Mouse (Mus musculus) spleen, adult 2 months (tissue): ENCODE data around the gene Sec63. TPM values are rescaled to one million over a fixed set of nuclear protein-coding genes. Genes with fewer than 3 reads are reported as not detected.

ENCODE experiments used
- DNase-seq, 2 experiments: peaks; one replicate each; pipeline versions ENCODE4 v3.0.0 to v3.0.0-alpha.2; 2012 to 2021; ENCODE audit warnings: low spot score in 2 of 2, low read depth in 1 of 2
- H3K27ac ChIP-seq: fragments of 200-500 bp; 2 replicates; pipeline ENCODE4 v1.5.1; 2012; ENCODE audit warnings: low read length, inconsistent platforms; ENCODE audit not compliant: insufficient read depth
- H3K27me3 ChIP-seq: fragments of 200-500 bp; 2 replicates; pipeline ENCODE4 v1.6.1; 2012; ENCODE audit warnings: mild to moderate bottlenecking, moderate library complexity, low read length, inconsistent platforms; ENCODE audit not compliant: control insufficient read depth, insufficient read depth
- H3K36me3 ChIP-seq: fragments of 200-500 bp; 2 replicates; pipeline ENCODE4 v1.6.1; 2012; ENCODE audit warnings: mild to moderate bottlenecking, low read length, inconsistent platforms; ENCODE audit not compliant: control insufficient read depth, insufficient read depth
- H3K4me1 ChIP-seq: fragments of 200-500 bp; 2 replicates; pipeline ENCODE4 v1.6.1; 2011; ENCODE audit warnings: inconsistent platforms; ENCODE audit not compliant: control insufficient read depth, insufficient read depth, insufficient read length
- H3K4me3 ChIP-seq: fragments of 200-500 bp; 2 replicates; pipeline ENCODE4 v1.5.1; 2011; ENCODE audit warnings: mild to moderate bottlenecking, inconsistent platforms; ENCODE audit not compliant: insufficient read depth, insufficient read length; ENCODE audit errors: extremely low read depth
- CTCF ChIP-seq: fragments of 200-500 bp; IDR thresholded peaks from 2 replicates; pipeline ENCODE4 v1.5.1; 2011; ENCODE audit warnings: mild to moderate bottlenecking, inconsistent platforms; ENCODE audit not compliant: insufficient read depth, insufficient read length, insufficient replicate concordance; ENCODE audit errors: extremely low read depth
- POLR2A ChIP-seq: fragments of 200-500 bp; IDR thresholded peaks from 2 replicates; pipeline ENCODE4 v1.6.1; 2011; ENCODE audit warnings: low read depth, low read length, inconsistent platforms
- WGBS: fragments of 180-500 bp; shearing (Covaris S2); methylation state at CpG from one replicate; pipeline ENCODE4 v1.1.7; 2018; 5-methylcytosine and 5-hydroxymethylcytosine counted together
- polyA plus RNA-seq: library from polyadenylated mRNA; depleted of rRNA; stranded (reverse); fragments of >200 nt; gene quantifications from 2 replicates; pipeline ENCODE4 v1.2.3, GENCODE M21; 2012

The Sec63 gene
- polyA plus RNA-seq, 1 experiment, result 4.7 TPM

DNA sequence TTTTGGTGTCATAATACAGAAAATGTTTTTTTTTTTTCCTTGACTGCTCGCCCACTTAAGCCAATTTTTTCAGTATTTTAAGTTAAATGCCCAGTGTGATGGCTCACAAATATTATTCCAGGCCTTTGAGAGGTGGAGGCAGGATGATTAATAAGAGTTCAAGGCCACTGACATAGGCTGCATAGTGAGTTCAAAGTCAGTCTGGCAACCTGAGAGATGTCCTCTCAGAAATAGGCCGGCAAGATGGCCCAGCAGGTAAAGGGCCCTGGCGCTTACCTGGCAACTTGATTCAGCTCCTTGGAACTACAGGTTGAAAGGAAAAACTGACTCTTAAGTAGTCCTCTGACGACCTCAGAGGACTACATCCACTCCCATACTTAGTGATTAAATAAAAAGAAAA lies 1.9 kb downstream of the Sec63 start:
- Histone ChIP-seq H3K4me1 (peaks cover 2% of the 10 kb centered on the region; the same call in 1 of the 2 replicates), H3K27me3 (no peaks in the 10 kb centered on the region), H3K4me3 (no peak overlapping the region), H3K27ac (no peak overlapping the region), H3K36me3 (no peaks in the 10 kb centered on the region)
- TF ChIP-seq CTCF (no peak), POLR2A (no peak)
- 65% methylated on average over 4 of the region's 4 CpGs for WGBS
- DNase-seq, result no peak

DNA sequence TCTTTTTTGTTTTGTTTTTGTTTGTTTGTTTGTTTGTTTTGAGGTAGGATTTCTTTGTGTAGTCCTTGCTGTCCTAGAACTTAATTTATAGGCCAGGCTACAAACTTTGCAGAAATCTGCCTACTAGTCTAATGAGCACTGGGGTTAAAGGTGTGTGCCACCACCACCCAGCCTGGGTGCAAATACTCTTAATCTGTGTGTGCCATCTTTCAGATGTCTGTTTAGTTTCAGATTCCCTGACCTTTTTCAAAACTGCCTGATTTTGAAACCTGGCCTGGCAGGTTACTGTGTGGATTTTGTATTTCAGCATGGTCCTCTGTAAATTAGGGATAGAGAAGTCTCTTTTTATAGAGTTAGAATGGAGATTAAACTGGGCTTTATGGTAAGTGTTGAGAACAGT lies 4.0 kb downstream of the Sec63 start:
- TF ChIP-seq POLR2A (no peak), CTCF (no peak)
- no peak overlapping the region for H3K27ac ChIP-seq
- H3K36me3 ChIP-seq, result no peaks in the 10 kb centered on the region
- DNase-seq, result no peak
- peaks cover under 1% of the 10 kb centered on the region; the same call in 1 of the 2 replicates for H3K4me1 ChIP-seq
- H3K4me3 ChIP-seq, result no peak overlapping the region
- no peaks in the 10 kb centered on the region for H3K27me3 ChIP-seq

DNA sequence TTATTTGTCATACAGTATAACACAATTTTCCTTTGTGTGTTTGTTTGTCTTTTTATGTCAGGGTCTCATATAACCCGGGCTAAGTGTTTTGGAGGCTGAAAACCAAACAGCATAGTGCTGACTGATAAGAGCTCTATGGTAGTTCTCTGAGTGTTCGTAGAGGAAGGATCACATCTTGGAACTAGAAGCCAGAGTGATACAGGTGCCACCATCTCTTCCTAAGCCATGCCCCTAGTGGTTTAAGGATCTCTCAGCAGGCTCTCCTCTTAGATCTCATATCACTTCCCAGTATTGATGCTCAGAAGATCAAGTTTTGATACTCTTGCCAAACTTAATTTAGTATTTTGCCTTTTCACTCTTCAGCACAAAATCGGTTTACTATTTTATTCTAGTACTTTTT lies 14.2 kb downstream of the Sec63 start:
- no peak for TF ChIP-seq POLR2A
- no peak for TF ChIP-seq CTCF
- WGBS, result 79% methylated on average over 3 of the region's 3 CpGs

DNA sequence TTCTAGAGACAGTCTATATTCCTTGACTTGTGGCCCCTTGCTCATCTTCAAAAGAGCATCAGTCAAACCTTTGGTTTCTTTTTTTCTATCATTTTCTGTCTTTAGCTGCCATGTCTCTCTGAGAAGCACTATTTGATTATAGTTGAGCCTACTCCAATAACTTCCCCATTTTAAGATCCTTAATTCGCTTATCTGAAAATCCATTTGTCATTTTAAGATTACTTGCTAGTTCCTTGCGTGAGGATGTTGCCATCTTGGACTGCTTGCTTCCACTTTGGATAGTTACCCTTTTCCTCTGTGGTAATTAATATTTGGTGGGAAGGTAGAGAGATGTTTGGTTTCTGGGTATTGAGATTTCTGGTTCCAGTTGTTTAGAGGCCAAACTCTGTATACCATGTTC lies 19.5 kb downstream of the Sec63 start:
- Histone ChIP-seq H3K27me3 (no peaks in the 10 kb centered on the region), H3K27ac (no peak overlapping the region), H3K4me1 (no peaks in the 10 kb centered on the region), H3K4me3 (no peak overlapping the region), H3K36me3 (peaks cover 4% of the 10 kb centered on the region; the same call in 1 of the 2 replicates)
- WGBS, result 59% methylated on average over 2 of the region's 2 CpGs
- TF ChIP-seq POLR2A, result no peak
- TF ChIP-seq CTCF, result no peak
- no peak for DNase-seq

More for the DNA sequence above, 14.2 kb downstream of the Sec63 start:
- no peak overlapping the region for H3K4me3 ChIP-seq
- no peaks in the 10 kb centered on the region for H3K36me3 ChIP-seq
- no peak for DNase-seq
- no peaks in the 10 kb centered on the region for H3K27me3 ChIP-seq
- no peaks in the 10 kb centered on the region for H3K4me1 ChIP-seq
- H3K27ac ChIP-seq, result no peak overlapping the region

DNA sequence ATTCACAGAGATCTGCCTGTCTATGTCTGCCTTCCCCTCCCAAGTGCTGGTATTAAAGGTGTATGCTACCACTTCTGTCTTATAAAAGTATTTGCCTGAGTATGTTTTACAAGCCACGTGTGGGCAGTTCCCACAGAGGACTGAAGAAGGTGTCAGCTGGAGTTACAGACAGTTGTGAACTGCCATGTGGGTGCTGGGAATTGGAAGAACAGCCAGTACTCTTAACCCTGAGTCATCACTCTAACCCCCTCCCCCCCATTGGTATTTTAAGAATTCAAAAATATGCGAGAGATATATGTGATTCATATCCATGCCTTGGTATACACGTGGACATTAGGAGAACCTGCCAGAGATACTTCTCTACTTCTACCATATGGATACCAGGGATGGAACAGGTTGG lies 20.4 kb downstream of the Sec63 start:
- no peak overlapping the region for H3K27ac ChIP-seq
- no peaks in the 10 kb centered on the region for H3K27me3 ChIP-seq
- no peak for DNase-seq
- H3K4me1 ChIP-seq, result no peaks in the 10 kb centered on the region
- 74% methylated on average over 3 of the region's 3 CpGs for WGBS
- H3K4me3 ChIP-seq, result no peak overlapping the region
- H3K36me3 ChIP-seq, result peaks cover 4% of the 10 kb centered on the region; the same call in 1 of the 2 replicates
- no peak for TF ChIP-seq POLR2A
- no peak for TF ChIP-seq CTCF

DNA sequence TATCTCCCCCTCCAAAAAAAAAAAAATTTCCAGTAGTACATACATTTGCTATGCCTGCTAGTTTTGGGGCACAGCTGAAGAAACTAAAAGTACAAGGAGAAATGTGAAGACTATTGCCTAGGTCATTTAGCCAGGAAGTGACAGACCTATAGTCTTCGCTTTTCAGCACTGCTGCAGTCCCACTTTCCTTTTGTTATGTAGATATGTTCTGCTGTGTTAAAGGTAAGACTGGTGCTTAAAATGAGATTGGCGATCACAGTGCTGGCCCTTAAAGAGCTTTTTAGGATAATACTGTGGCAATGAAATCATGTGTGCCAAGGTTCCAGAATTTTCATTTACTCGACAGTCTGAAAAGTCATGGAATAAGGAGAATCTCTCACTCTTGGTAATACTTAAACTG lies 39.6 kb downstream of the Sec63 start:
- 95% methylated on average over 3 of the region's 3 CpGs for WGBS
- TF ChIP-seq CTCF, result no peak

DNA sequence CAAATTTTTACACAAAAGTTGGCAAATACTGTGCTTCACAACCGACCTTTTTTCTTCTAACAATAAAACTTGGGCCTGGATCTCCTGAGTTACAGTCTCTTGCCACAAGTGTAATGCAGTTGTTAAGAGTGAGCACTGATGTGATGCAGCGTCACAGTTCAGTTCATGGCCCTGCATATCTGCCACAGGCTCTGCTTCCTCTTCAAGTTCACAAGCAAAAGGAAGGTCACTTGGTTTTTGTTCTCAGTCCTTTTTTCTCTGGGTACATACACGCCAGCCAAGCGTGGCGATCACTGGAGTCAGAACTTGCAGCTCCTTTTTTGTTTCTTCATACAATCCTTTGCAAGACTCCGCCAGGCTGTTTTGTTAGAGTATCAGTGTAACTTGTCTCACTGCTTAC lies 64.6 kb downstream of the Sec63 start:
- peak in 1 of 2 experiments; percentile 51 for DNase-seq
- H3K4me1 ChIP-seq, result peaks cover under 1% of the 10 kb centered on the region; the same call in 1 of the 2 replicates
- peak overlapping the region; percentile 69 for H3K27ac ChIP-seq
- H3K4me3 ChIP-seq, result no peak overlapping the region
- TF ChIP-seq CTCF (no peak), POLR2A (no peak)
- 46% methylated on average over 6 of the region's 6 CpGs for WGBS
- H3K36me3 ChIP-seq, result peaks cover 14% of the 10 kb centered on the region
- H3K27me3 ChIP-seq, result no peaks in the 10 kb centered on the region

More for the DNA sequence above, 39.6 kb downstream of the Sec63 start:
- Histone ChIP-seq H3K36me3 (peaks cover 24% of the 10 kb centered on the region), H3K27me3 (no peaks in the 10 kb centered on the region), H3K4me3 (no peak overlapping the region), H3K27ac (no peak overlapping the region), H3K4me1 (no peaks in the 10 kb centered on the region)
- DNase-seq, result no peak
